Mouse (Mus musculus) heart, embryonic 14.5 days (tissue): ENCODE data around the gene Nxpe3. TPM values are rescaled to one million over a fixed set of nuclear protein-coding genes. Genes with fewer than 3 reads are reported as not detected.
"Not testable (repeated sequence)": the region's sequence is repeated elsewhere in the genome, so short reads cannot be mapped to it uniquely, and the experiment has no call there.

ENCODE experiments used
- ATAC-seq: fragments of 200-750 bp; cut with Nextera tagmentation; 2 replicates; pipeline ENCODE4 v1.8.0; 2017; ENCODE audit warnings: low read depth, moderate TSS enrichment; ENCODE audit not compliant: insufficient number of reproducible peaks, insufficient read depth, low FRiP score
- H3K27ac ChIP-seq, 2 experiments: fragments of 200-500 bp in 1 of 2; fragments of 300-500 bp in 1 of 2; sonication (generic) in 1 of 2; replicated peaks in 1 of 2; 2 replicates each; pipeline ENCODE4 v1.5.1; 2012 to 2014; ENCODE audit warnings: low read depth in 2 of 2, low read length in 2 of 2, control low read depth in 1 of 2, mild to moderate bottlenecking in 1 of 2, mixed read lengths in 1 of 2; ENCODE audit not compliant: control insufficient read depth in 1 of 2, insufficient read depth in 1 of 2
- H3K27me3 ChIP-seq: fragments of 300-500 bp; sonication (generic); 2 replicates; pipeline ENCODE4 v1.6.1; 2014; ENCODE audit warnings: mild to moderate bottlenecking, low read length, control low read depth; ENCODE audit not compliant: control insufficient read depth, insufficient read depth
- H3K36me3 ChIP-seq: fragments of 300-500 bp; sonication (generic); 2 replicates; pipeline ENCODE4 v1.6.1; 2014; ENCODE audit warnings: mild to moderate bottlenecking, control low read depth, low read length, mixed read lengths; ENCODE audit not compliant: control insufficient read depth, insufficient read depth
- H3K4me1 ChIP-seq, 2 experiments: fragments of 200-500 bp in 1 of 2; fragments of 300-500 bp in 1 of 2; sonication (generic) in 1 of 2; 2 replicates each; pipeline ENCODE4 v1.6.1; 2012 to 2014; ENCODE audit warnings: low read length in 2 of 2, control low read depth in 1 of 2, mixed read lengths in 1 of 2; ENCODE audit not compliant: control insufficient read depth in 2 of 2, insufficient read depth in 2 of 2
- H3K4me2 ChIP-seq: fragments of 300-500 bp; sonication (generic); 2 replicates; pipeline ENCODE4 v1.6.1; 2014; ENCODE audit warnings: mild to moderate bottlenecking, low read length
- H3K4me3 ChIP-seq, 2 experiments: fragments of 200-500 bp in 1 of 2; fragments of 300-500 bp in 1 of 2; sonication (generic) in 1 of 2; 2 replicates each; pipeline ENCODE4 v1.5.1; 2012 to 2014; ENCODE audit warnings: low read length in 2 of 2, mild to moderate bottlenecking in 2 of 2, control low read depth in 1 of 2, low read depth in 1 of 2, moderate library complexity in 1 of 2; ENCODE audit not compliant: control insufficient read depth in 1 of 2, insufficient read depth in 1 of 2
- H3K9ac ChIP-seq: fragments of 300-500 bp; sonication (generic); 2 replicates; pipeline ENCODE4 v1.6.1; 2014; ENCODE audit warnings: mild to moderate bottlenecking, low read length
- H3K9me3 ChIP-seq: fragments of 300-500 bp; sonication (generic); 2 replicates; pipeline ENCODE4 v1.6.1; 2016; ENCODE audit warnings: low read length, control low read depth; ENCODE audit not compliant: control insufficient read depth
- whole genome bisulfite sequencing: fragments of 180-500 bp; shearing (Covaris S2); extraction: QIAGEN DNeasy Blood & Tissue Kit; methylation state at CpG from one replicate; pipeline ENCODE4 v1.1.7; 2014; 5-methylcytosine and 5-hydroxymethylcytosine counted together
- polyA plus RNA-seq: library from polyadenylated mRNA; unstranded; fragments of >200 nt; fragmentation: Nextera tagmentation; extraction: Ambion mirVana; gene quantifications from 2 replicates; pipeline ENCODE4 v1.2.1, GENCODE M21; 2014

Gene Nxpe3
- polyA plus RNA-seq, 1 experiment from 2014 or later: 0.72 TPM

DNA sequence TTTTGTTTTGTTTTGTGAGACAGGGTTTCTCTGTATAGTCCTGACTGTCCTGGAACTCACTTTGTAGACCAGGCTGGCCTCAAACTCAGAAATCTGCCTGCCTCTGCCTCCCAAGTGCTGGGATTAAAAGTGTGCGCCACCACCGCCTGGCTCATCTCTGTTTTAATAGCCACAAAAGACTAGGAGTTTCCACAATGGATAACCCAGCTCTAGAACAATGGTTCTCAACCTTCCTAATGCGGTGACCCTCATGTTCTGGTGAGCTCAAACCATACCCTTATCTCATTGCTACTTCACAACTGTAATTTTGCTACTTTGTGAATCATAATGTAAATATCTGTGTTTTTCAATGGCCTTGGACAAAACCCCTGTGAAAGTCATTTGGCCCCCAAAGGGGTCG, 35.7 kb downstream of the Nxpe3 start:
- not testable (repeated sequence) for H3K27ac ChIP-seq, H3K4me3 ChIP-seq, H3K27me3 ChIP-seq, H3K9me3 ChIP-seq, H3K9ac ChIP-seq, H3K36me3 ChIP-seq, H3K4me1 ChIP-seq, ATAC-seq, H3K4me2 ChIP-seq
- 87% methylated on average over 4 of the region's 4 CpGs for WGBS

DNA sequence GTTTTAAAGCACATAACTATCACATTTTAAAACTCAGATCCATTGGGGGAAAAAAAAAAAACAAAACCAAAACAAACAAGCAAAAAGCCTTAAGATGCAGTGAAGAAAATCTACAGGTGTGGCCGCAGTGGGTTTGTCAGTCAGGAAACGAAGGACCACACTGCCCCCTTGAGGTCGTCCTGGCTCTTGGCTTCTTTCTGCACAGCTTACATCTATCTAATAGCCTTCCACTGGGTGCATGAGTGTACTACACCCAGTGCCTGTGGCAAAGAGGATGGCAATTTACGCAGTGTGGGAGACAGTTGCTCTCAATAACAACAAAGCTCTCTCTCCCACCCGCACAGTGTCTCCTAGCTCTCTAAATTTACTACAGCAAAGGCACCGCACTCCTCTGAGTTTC, 36.6 kb downstream of the Nxpe3 start:
- Histone ChIP-seq H3K9ac (no peak overlapping the region), H3K4me1 (no peaks in the 10 kb centered on the region), H3K27ac (no peak overlapping the region), H3K9me3 (0 out of 2 replicates have a peak, but pooled peaks cover 2% of the 10 kb centered on the region), H3K4me3 (no peak overlapping the region), H3K36me3 (no peaks in the 10 kb centered on the region), H3K27me3 (no peaks in the 10 kb centered on the region), H3K4me2 (no peak overlapping the region)
- no peak for ATAC-seq
- WGBS: 59% methylated on average over 6 of the region's 6 CpGs

DNA sequence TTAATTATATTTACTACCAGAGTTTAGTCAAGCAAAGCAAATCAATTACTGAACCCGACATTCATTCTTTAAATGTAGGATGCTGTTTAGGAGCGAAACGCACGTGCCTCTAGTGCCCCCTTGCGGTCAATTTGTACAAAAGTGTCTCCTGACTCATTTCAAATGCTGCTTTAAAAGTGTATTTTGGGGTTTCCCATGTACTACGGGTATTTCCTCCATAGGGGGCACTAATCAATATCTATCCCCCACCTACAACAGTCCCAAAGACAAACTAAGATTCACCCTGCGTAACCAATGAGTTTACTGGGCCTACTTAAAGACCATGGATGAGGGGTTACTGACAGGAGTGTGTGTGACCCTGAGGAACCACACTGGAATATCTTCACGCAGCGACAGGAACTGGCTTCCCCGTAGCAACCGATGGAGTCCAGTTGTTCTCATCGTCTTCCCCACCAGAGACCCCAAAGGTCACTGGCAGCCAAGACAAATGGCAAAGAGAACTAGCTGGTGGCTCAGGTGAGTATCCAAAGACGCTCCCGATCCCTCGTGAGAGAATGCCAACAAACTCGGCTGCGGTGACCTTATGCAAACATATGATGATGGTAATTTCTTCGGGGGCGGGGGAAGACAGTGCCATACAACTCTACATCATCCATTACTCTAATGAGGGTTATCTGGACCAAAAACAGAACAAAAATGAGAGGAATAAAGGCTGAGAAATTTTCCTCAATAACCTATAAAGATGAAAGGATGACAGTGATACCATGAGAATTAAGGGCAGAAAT, 42.0 kb downstream of the Nxpe3 start:
- no peak for ATAC-seq
- no peak overlapping the region for H3K4me3 ChIP-seq
- no peaks in the 10 kb centered on the region for H3K27me3 ChIP-seq
- H3K4me2 ChIP-seq: no peak overlapping the region
- 53% methylated on average over 19 of the region's 19 CpGs for WGBS
- H3K4me1 ChIP-seq: no peaks in the 10 kb centered on the region
- no peak overlapping the region for H3K27ac ChIP-seq
- 0 out of 2 replicates have a peak, but pooled peaks cover 2% of the 10 kb centered on the region for H3K9me3 ChIP-seq
- H3K36me3 ChIP-seq: no peaks in the 10 kb centered on the region
- H3K9ac ChIP-seq: no peak overlapping the region

DNA sequence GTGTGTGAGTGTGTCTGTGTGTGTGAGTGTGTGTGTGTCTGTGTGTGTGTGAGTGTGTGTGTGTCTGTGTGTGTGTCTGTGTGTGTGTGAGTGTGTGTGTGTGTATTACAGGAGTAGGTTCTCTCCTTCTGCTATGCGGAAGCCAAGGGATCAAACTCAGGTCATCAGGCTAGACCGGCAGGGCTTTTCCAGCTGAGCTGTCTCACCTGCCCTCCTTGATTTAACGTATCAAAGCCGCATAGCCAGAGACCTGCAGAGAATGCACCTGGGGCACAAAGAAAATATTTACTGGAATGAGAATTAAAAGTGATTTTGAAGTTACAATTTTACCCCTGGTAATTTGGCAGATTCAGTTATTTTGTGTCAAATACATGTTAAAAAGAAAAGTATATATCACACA, 42.6 kb downstream of the Nxpe3 start:
- H3K9ac ChIP-seq: no peak overlapping the region
- H3K27me3 ChIP-seq: no peaks in the 10 kb centered on the region
- H3K9me3 ChIP-seq: 0 out of 2 replicates have a peak, but pooled peaks cover 2% of the 10 kb centered on the region
- H3K4me1 ChIP-seq: no peaks in the 10 kb centered on the region
- WGBS: 63% methylated on average over 4 of the region's 4 CpGs
- no peaks in the 10 kb centered on the region for H3K36me3 ChIP-seq
- ATAC-seq: no peak
- no peak overlapping the region for H3K4me2 ChIP-seq
- H3K27ac ChIP-seq: no peak overlapping the region
- H3K4me3 ChIP-seq: no peak overlapping the region

DNA sequence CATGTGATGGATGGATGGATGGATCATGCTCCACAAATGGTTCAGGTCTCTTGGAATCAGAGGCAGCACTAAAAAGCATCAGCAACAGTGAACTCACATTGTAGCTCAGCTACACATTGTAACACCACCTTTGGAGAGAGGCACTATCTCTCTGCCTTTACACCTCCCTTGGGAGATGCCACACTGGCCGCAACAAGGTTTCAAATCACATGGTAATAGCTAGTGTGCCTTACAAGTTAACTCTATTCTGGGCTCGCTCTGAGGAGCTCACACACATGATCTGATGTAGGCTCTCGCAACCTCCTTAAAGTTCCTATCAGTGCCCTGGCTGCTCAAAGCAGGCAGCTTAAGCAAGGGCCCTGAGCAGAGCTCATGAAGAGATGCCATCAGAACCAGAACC, 44.6 kb downstream of the Nxpe3 start:
- Histone ChIP-seq H3K36me3 (no peaks in the 10 kb centered on the region), H3K4me1 (no peaks in the 10 kb centered on the region), H3K4me2 (no peak overlapping the region), H3K4me3 (no peak overlapping the region), H3K27me3 (no peaks in the 10 kb centered on the region), H3K9me3 (no peaks in the 10 kb centered on the region), H3K9ac (no peak overlapping the region), H3K27ac (no peak overlapping the region)
- ATAC-seq: no peak
- 73% methylated on average over 3 of the region's 3 CpGs for WGBS

DNA sequence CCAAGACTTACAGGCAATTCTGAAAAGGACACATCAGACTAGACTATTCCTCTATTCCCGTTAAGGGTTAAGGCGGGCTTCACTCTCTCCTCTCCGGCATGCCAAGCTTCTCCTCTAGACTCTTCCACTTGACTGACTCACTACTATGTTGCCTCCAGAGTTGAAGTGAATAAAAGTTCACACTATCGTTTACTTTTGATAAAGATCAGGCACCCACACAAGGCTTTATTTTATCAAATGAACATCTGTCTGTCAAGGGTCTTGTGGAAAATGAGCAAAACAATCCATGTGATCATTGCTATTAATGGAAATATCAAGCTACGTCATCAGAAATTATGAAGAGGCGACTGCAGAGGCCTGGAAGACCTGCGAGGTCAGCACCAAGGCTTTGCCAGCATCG, 47.4 kb downstream of the Nxpe3 start:
- WGBS: 79% methylated on average over 8 of the region's 8 CpGs
- H3K27me3 ChIP-seq: no peaks in the 10 kb centered on the region
- H3K4me3 ChIP-seq: no peak overlapping the region
- H3K4me2 ChIP-seq: no peak overlapping the region
- no peaks in the 10 kb centered on the region for H3K9me3 ChIP-seq
- 0 out of 2 replicates have a peak, but pooled peaks cover 5% of the 10 kb centered on the region for H3K36me3 ChIP-seq
- H3K27ac ChIP-seq: no peak overlapping the region
- no peak for ATAC-seq
- H3K9ac ChIP-seq: no peak overlapping the region
- H3K4me1 ChIP-seq: no peaks in the 10 kb centered on the region

DNA sequence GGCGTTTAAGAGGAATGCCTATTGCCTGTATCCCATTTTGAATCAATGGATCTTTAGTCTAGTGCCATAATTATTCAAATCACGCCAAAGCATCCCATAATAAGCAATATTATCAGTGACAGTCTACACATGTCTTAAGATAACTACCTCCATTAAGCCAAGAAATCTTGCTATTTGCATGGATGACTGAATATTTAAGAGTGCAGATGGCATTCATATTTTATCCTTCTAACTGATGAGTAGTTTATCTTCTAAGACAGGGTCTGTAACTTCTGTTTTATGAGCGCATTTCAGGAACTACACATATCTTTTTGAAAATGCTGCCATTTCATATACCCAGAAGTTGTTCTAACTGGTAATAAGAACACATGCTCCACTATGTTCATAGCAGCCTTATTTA, 50.2 kb downstream of the Nxpe3 start:
- Histone ChIP-seq H3K4me1 (no peaks in the 10 kb centered on the region), H3K9ac (no peak overlapping the region), H3K27ac (no peak overlapping the region), H3K4me2 (no peak overlapping the region), H3K27me3 (no peaks in the 10 kb centered on the region), H3K36me3 (0 out of 2 replicates have a peak, but pooled peaks cover 5% of the 10 kb centered on the region), H3K9me3 (no peaks in the 10 kb centered on the region), H3K4me3 (no peak overlapping the region)
- no peak for ATAC-seq
- WGBS: 90% methylated on average over 3 of the region's 3 CpGs

DNA sequence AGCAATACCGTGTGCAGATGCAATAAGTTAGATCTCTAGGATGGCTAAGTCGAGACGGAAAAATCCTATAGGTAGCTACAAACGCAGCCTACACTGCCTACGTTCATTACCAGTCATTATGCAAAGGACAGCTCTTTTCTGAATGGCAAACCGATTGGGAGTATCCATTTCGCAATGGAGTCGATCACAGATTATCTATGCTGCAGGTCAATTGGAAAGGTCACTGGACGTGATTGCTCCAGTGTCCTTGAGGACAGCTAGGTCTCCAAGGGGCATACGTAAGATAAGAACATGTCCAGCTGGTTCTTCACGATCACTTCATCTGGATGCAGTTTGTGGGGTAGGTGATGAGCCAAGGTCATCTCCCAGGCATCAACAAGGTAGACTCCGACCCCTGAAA, 51.2 kb downstream of the Nxpe3 start:
- Histone ChIP-seq H3K27me3 (no peaks in the 10 kb centered on the region), H3K9me3 (no peaks in the 10 kb centered on the region), H3K4me3 (no peak overlapping the region), H3K4me1 (no peaks in the 10 kb centered on the region; a peak in 1 of 4 replicates), H3K4me2 (no peak overlapping the region), H3K27ac (no peak overlapping the region), H3K9ac (no peak overlapping the region), H3K36me3 (0 out of 2 replicates have a peak, but pooled peaks cover 5% of the 10 kb centered on the region)
- 89% methylated on average over 12 of the region's 12 CpGs for WGBS
- no peak for ATAC-seq
